Mouse (Mus musculus) heart, embryonic 16.5 days (tissue): Measurements from ENCODE around the gene Grin3a. TPM values are rescaled to one million over a fixed set of nuclear protein-coding genes. Genes with fewer than 3 reads are reported as not detected.
"Not testable (repeated sequence)": the region's sequence is repeated elsewhere in the genome, so short reads cannot be mapped to it uniquely, and the experiment has no call there.

Source experiments
- ATAC-seq: fragments of 200-750 bp; cut with Nextera tagmentation; replicated peaks from 2 replicates; pipeline ENCODE4 v1.8.0; 2017; ENCODE audit warnings: moderate number of reproducible peaks; ENCODE audit not compliant: insufficient read depth, low FRiP score; ENCODE audit errors: extremely low read depth
- H3K27ac ChIP-seq: fragments of 300-500 bp; sonication (generic); 2 replicates; pipeline ENCODE4 v1.5.1; 2014; ENCODE audit warnings: mild to moderate bottlenecking, low read length, control low read depth, moderate library complexity
- H3K27me3 ChIP-seq: fragments of 300-500 bp; sonication (generic); 2 replicates; pipeline ENCODE4 v1.6.1; 2014; ENCODE audit warnings: low read length, mixed read lengths; ENCODE audit not compliant: control insufficient read depth, insufficient read depth
- H3K36me3 ChIP-seq: fragments of 300-500 bp; sonication (generic); 2 replicates; pipeline ENCODE4 v1.6.1; 2014; ENCODE audit not compliant: control insufficient read depth, insufficient read depth
- H3K4me1 ChIP-seq: fragments of 300-500 bp; sonication (generic); 2 replicates; pipeline ENCODE4 v1.6.1; 2014; ENCODE audit warnings: low read length, mixed read lengths; ENCODE audit not compliant: control insufficient read depth, insufficient read depth
- H3K4me2 ChIP-seq: fragments of 300-500 bp; sonication (generic); 2 replicates; pipeline ENCODE4 v1.6.1; 2014; ENCODE audit warnings: low read depth, mild to moderate bottlenecking, control low read depth, low read length
- H3K4me3 ChIP-seq: fragments of 300-500 bp; sonication (generic); 2 replicates; pipeline ENCODE4 v1.5.1; 2014; ENCODE audit warnings: mild to moderate bottlenecking, control low read depth, low read length
- H3K9ac ChIP-seq: fragments of 300-500 bp; sonication (generic); 2 replicates; pipeline ENCODE4 v1.6.1; 2014; ENCODE audit warnings: low read length, control low read depth
- H3K9me3 ChIP-seq: fragments of 300-500 bp; sonication (generic); replicated peaks from 2 replicates; pipeline ENCODE4 v1.6.1; 2016; ENCODE audit warnings: low read length; ENCODE audit not compliant: control insufficient read depth
- WGBS: fragments of 180-500 bp; shearing (Covaris S2); extraction: QIAGEN DNeasy Blood & Tissue Kit; methylation state at CpG from one replicate; pipeline ENCODE4 v1.1.7; 2014; 5-methylcytosine and 5-hydroxymethylcytosine counted together
- polyA plus RNA-seq: library from polyadenylated mRNA; unstranded; fragments of >200 nt; fragmentation: Nextera tagmentation; extraction: Ambion mirVana; gene quantifications from 2 replicates; pipeline ENCODE4 v1.2.1, GENCODE M21; 2015

Grin3a gene
- polyA plus RNA-seq, 1 experiment from 2014 or later = 0.21 TPM

DNA sequence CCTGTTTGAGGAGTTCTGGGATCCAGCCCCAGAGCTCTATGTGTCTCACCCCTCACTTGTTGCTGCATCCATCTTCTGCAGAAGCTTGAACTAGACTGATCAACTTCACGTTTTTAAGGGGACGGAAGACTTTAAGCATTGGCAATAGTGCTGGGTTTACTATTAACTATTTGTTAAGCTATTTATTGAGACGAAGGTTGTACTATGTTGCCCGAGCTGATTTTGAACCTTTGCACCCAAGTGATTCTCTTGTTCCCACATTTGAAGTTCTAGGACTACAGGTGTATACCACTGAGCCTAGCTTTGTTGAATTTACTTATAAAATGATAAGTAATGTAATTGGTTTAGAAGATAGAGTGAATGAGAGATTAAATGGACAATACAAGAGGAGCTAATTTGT is 221.6 kb downstream of the Grin3a start:
- no peaks in the 10 kb centered on the region for H3K4me1 ChIP-seq
- H3K27me3 ChIP-seq = no peaks in the 10 kb centered on the region
- H3K4me2 ChIP-seq = no peak overlapping the region
- no peak overlapping the region for H3K27ac ChIP-seq
- H3K36me3 ChIP-seq = no peaks in the 10 kb centered on the region
- no peak overlapping the region for H3K4me3 ChIP-seq
- no peaks in the 10 kb centered on the region for H3K9me3 ChIP-seq
- ATAC-seq = no peak
- H3K9ac ChIP-seq = no peak overlapping the region
- 79% methylated on average over 4 of the region's 4 CpGs for WGBS

DNA sequence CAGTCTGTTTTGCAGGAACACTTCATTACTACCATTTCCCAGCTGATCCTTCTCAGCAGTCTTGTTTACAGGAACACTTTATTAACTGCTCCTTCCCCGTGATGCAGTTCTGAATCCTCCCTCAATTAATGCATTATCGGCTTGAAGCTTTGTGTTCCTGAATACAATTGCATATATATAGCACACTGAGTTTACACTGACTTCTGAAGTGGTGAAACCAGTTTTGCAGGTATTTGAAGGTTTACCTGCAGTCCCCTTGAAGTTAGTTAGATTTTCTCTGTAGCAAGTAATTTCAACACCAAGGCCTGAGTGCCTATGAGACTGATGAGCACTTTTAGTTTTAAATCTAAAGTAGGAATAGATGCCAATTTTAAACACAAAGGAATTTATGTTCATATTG is 223.3 kb downstream of the Grin3a start:
- H3K36me3 ChIP-seq = no peaks in the 10 kb centered on the region
- H3K9me3 ChIP-seq = no peaks in the 10 kb centered on the region
- H3K4me3 ChIP-seq = no peak overlapping the region
- no peaks in the 10 kb centered on the region for H3K4me1 ChIP-seq
- ATAC-seq = no peak
- no peak overlapping the region for H3K27ac ChIP-seq
- no peaks in the 10 kb centered on the region for H3K27me3 ChIP-seq
- H3K4me2 ChIP-seq = no peak overlapping the region
- WGBS = 75% methylated on average over 2 of the region's 2 CpGs
- H3K9ac ChIP-seq = no peak overlapping the region

DNA sequence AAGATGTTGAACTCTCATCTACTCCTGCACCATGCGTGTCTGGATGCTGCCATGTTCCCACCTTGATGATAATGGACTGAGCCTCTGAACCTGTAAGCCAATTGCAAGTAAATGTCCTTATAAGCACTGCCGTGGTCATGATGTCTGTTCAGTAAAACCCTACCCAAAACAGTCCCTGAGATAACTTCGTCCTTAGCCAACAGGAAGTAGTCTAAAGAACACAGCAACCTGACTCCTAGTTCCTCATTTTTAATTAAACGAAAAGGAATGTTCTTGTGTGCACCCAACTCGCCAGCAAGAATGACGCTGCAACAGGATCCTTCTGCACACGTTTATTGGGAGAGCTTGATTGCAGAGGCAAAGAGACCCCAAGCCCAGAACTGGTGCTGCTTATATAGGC is 225.7 kb downstream of the Grin3a start:
- H3K9ac ChIP-seq, H3K27me3 ChIP-seq, H3K36me3 ChIP-seq, H3K4me2 ChIP-seq, H3K4me3 ChIP-seq, H3K4me1 ChIP-seq, H3K27ac ChIP-seq, H3K9me3 ChIP-seq, ATAC-seq: not testable (repeated sequence)
- 85% methylated on average over 7 of the region's 7 CpGs for WGBS

DNA sequence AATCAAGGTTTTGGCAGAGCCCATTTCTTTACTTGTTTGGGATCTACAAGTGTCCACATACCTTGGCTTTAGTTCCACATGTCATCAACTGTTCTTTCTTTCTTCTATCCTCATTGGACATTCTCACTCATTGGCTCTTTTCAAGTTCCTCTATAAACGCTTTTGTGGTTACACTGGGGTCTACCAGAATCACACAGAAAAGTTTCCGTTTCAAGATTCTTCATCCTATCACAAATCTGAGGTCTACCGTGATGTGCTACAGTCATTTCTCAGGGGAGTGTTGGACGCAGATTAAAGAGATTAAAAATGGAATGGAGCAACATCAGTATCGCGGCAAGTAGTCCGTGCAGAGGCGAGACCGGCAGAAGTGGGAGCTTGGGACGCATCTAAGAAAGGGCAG is 228.6 kb downstream of the Grin3a start:
- ATAC-seq = no peak

More for the DNA sequence above, 228.6 kb downstream of the Grin3a start:
- no peaks in the 10 kb centered on the region for H3K9me3 ChIP-seq
- no peaks in the 10 kb centered on the region for H3K4me1 ChIP-seq
- no peak overlapping the region for H3K4me3 ChIP-seq
- no peaks in the 10 kb centered on the region for H3K36me3 ChIP-seq
- no peak overlapping the region for H3K9ac ChIP-seq
- no peak overlapping the region for H3K4me2 ChIP-seq
- H3K27me3 ChIP-seq = no peaks in the 10 kb centered on the region
- WGBS = 80% methylated on average over 10 of the region's 10 CpGs
- no peak overlapping the region for H3K27ac ChIP-seq

Other genes starting within 250 kb of the Grin3a start
- gene Tmem246, start 247.9 kb downstream of the Grin3a start, polyA plus RNA-seq = 53.8 and 63.3 TPM in 2 replicates
- 22.0 and 22.1 TPM in 2 replicates for gene Rnf20, start 213.7 kb downstream of the Grin3a start, polyA plus RNA-seq
- not detected in 2 replicates for gene Ppp3r2, start 163.7 kb downstream of the Grin3a start, polyA plus RNA-seq